Mouse (Mus musculus) right cerebral cortex, postnatal 36 days (tissue): ENCODE measurements at regions not wholly inside any gene's neighbourhood (a gene's known extent, or its start where the extent isn't known, plus 50 kb on each side); places are given as distances from the start of the nearest gene placed in this dataset.
A peak's percentile ranks its signal among the peaks of the same experiment; 100 is the strongest.

Experiments
- DNase-seq, 2 experiments: peaks; one replicate each; pipeline ENCODE4 v3.0.0; 2022; ENCODE audit warnings: low spot score in 2 of 2, mixed read lengths in 1 of 2

GRCm38 (mm10) chr9:63896073-63896807 lies 125.6 kb downstream of the Smad6 start:
- no peak for DNase-seq

GRCm38 (mm10) chr9:63892235-63892971 lies 129.5 kb downstream of the Smad6 start:
- DNase-seq = no peak

GRCm38 (mm10) chr9:63890717-63891116 lies 131.1 kb downstream of the Smad6 start:
- DNase-seq = no peak

- DNase-seq = no peak
These were observed 131.8 kb upstream of the Smad3 start for GRCm38 (mm10) chr9:63889570-63889969.

GRCm38 (mm10) chr9:63884971-63885370 lies 127.2 kb upstream of the Smad3 start:
- DNase-seq = no peak

GRCm38 (mm10) chr9:63883738-63884520 lies 126.1 kb upstream of the Smad3 start:
- DNase-seq = no peak

- DNase-seq = no peak
These were observed 123.9 kb upstream of the Smad3 start for GRCm38 (mm10) chr9:63881692-63882091.

GRCm38 (mm10) chr9:63881261-63881563 lies 123.4 kb upstream of the Smad3 start:
- no peak for DNase-seq

GRCm38 (mm10) chr9:63880487-63881260 lies 122.9 kb upstream of the Smad3 start:
- no peak for DNase-seq

- no peak for DNase-seq
These were observed 122.1 kb upstream of the Smad3 start for GRCm38 (mm10) chr9:63879710-63880428.

GRCm38 (mm10) chr9:63877864-63878263 lies 120.1 kb upstream of the Smad3 start:
- no peak for DNase-seq

- DNase-seq = no peak
These were observed 119.1 kb upstream of the Smad3 start for GRCm38 (mm10) chr9:63876886-63877285.

- DNase-seq = no peak
These were observed 118.2 kb upstream of the Smad3 start for GRCm38 (mm10) chr9:63876023-63876422.

GRCm38 (mm10) chr9:63875193-63875592 lies 117.4 kb upstream of the Smad3 start:
- no peak for DNase-seq

GRCm38 (mm10) chr9:63864350-63864749 lies 106.6 kb upstream of the Smad3 start:
- DNase-seq = no peak

GRCm38 (mm10) chr9:63863328-63863727 lies 105.5 kb upstream of the Smad3 start:
- DNase-seq = no peak

GRCm38 (mm10) chr9:63862427-63862826 lies 104.6 kb upstream of the Smad3 start:
- no peak for DNase-seq

GRCm38 (mm10) chr9:63861418-63861817 lies 103.6 kb upstream of the Smad3 start:
- no peak for DNase-seq

- no peak for DNase-seq
These were observed 102.4 kb upstream of the Smad3 start for GRCm38 (mm10) chr9:63860196-63860595.

- DNase-seq = peak; percentile 52 to 67
These were observed 98.4 kb upstream of the Smad3 start for GRCm38 (mm10) chr9:63856065-63856736.

- DNase-seq = no peak
These were observed 94.0 kb upstream of the Smad3 start for GRCm38 (mm10) chr9:63851809-63852208.
